In the genomic region with DNA sequence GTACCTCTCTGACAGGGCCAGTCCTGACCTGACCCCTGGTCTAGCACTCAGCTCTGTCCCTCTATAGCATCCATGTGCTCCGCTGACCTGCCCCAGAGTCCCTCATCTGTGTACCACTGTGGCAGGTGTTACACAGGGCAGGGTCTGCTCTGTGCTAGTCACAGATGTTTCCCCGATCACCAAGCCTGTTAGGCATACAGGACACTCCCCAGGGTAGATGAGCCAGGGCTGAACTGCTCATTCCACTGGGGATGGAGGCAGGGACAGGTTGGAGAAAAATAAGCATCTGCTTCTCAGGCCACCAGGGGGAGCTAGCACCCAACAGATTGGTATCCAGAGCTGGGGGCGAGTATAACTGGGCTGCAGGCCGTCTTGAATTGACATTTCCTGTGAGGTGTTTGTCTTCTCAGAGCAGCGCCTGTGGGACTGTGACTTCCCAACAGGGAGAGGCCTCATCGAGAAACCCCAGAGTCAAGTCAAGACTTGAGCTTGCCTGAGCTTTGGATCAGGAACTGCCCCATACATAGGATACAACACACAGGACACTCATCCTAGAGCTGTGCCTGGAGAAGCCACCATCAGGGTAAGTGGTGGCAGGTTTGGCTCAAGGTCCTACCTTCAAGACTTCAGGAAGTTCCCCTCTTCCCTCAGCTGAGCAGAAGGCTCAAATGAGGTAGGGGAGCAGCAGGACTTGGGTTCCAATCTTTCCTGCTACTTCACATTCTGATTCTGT, we compare ENCODE assay signal across 9 mouse cellular contexts. TPM values are rescaled to one million over a fixed set of nuclear protein-coding genes. Genes with fewer than 3 reads are reported as not detected.
A peak's percentile ranks its signal among the peaks of the same experiment; 100 is the strongest.
DNase-seq lines count a peak whose midpoint lies in the region; ATAC-seq and TF ChIP-seq lines count a peak whose summit lies in the region.
"Had no signal": no experiment of that assay in that cellular context is flagged by ENCODE, and none has a peak within 500 bp of the region (broad histone marks: within the 10 kb centered on the region; RNA-seq: fewer than 3 reads in every experiment).

No protein-coding gene starts in this region.

- intact Hi-C loops in gastrocnemius, adult 2 months (cut with DNase I), result loop anchor here (2.0 to 5.0 kb wide), 2 partner anchors 46 to 179 kb away; a partner anchor contains a TSS
- intact Hi-C loops in left cerebral cortex, postnatal 25 days (cut with DNase I), result loop anchor here (2.0 to 10.0 kb wide), 3 partner anchors 46 to 226 kb away; a partner anchor contains a TSS

- no peak overlapping the region for H3K4me2 ChIP-seq in intestine, embryonic 14.5 days (ENCODE audit: low read length)

- H3K27me3 ChIP-seq in intestine, embryonic 14.5 days (replicated peaks; ENCODE audit: control insufficient read depth, insufficient read depth, low read length), result no peaks in the 10 kb centered on the region
- 0 out of 2 replicates have a peak, but pooled peaks cover 14% of the 10 kb centered on the region for H3K27me3 ChIP-seq in midbrain, embryonic 10.5 days (ENCODE audit: low read depth, poor library complexity, severe bottlenecking)

- TF ChIP-seq CTCF in gastrocnemius, adult 2 months (IDR thresholded peaks at IDR 0.05), result peak; percentile 97

- no peaks in the 10 kb centered on the region for H3K9me3 ChIP-seq in intestine, embryonic 14.5 days (ENCODE audit: control insufficient read depth, low read length)
- H3K9me3 ChIP-seq in midbrain, embryonic 10.5 days (replicated peaks), result no peaks in the 10 kb centered on the region

- H3K9ac ChIP-seq in intestine, embryonic 14.5 days (ENCODE audit: low read length), result no peak overlapping the region

- 0 out of 2 replicates have a peak, but pooled peaks cover 3% of the 10 kb centered on the region for H3K36me3 ChIP-seq in intestine, embryonic 14.5 days (ENCODE audit: control insufficient read depth, insufficient read depth, low read length)
- H3K36me3 ChIP-seq in midbrain, embryonic 10.5 days, result no peaks in the 10 kb centered on the region

- WGBS in intestine, embryonic 14.5 days, result 18% methylated on average over 6 of the region's 6 CpGs
- WGBS in midbrain, embryonic 10.5 days, result 26% methylated on average over 6 of the region's 6 CpGs

- peak; percentile 70 to 78 for DNase-seq in adrenal gland, adult 18-20 months (ENCODE audit: low spot score in 2 of 2)
- DNase-seq in cerebellum, postnatal 36 days, result peak; percentile 78 to 79
- peak; percentile 88 for DNase-seq in gastrocnemius, adult 2 months
- DNase-seq in intestine, embryonic 14.5 days (ENCODE audit: low spot score), result peak; percentile 91
- DNase-seq in left cerebral cortex, postnatal 25 days (ENCODE audit: low spot score in 2 of 2), result peak; percentile 83 to 87
- peak; percentile 77 for DNase-seq in midbrain, embryonic 10.5 days (ENCODE audit: low spot score)
- peak; percentile 91 for DNase-seq in right cerebral cortex, postnatal 4 days

- peak; percentile 42; the same call in 1 of the 2 replicates for ATAC-seq in intestine, embryonic 14.5 days (replicated peaks; ENCODE audit: low FRiP score, low TSS enrichment, low read depth)
- no peak for ATAC-seq in activated CD4-positive, CD25-positive, alpha-beta regulatory T cell, adult 4 months

- no peaks in the 10 kb centered on the region for H3K4me1 ChIP-seq in intestine, embryonic 14.5 days (replicated peaks; ENCODE audit: control insufficient read depth, insufficient read depth, low read length)
- peaks cover 18% of the 10 kb centered on the region for H3K4me1 ChIP-seq in midbrain, embryonic 10.5 days

- H3K4me3 ChIP-seq in gastrocnemius, adult 2 months, result no peak overlapping the region
- no peak overlapping the region for H3K4me3 ChIP-seq in intestine, embryonic 14.5 days (ENCODE audit: low read depth, low read length)
- H3K4me3 ChIP-seq in midbrain, embryonic 10.5 days, result no peak overlapping the region

- H3K27ac ChIP-seq in gastrocnemius, adult 2 months, result no peak overlapping the region
- H3K27ac ChIP-seq in intestine, embryonic 14.5 days (ENCODE audit: low read depth), result no peak overlapping the region
- H3K27ac ChIP-seq in midbrain, embryonic 10.5 days (replicated peaks), result no peak overlapping the region

RNA-seq across cellular contexts. Expression of a gene that starts 17.9 kb away (rescaled TPM):
- 1 to 10 TPM; 2.1 to 2.8 TPM for total RNA-seq in adrenal gland, adult 18-20 months (2021)
- total RNA-seq in gastrocnemius, adult 2 months (2021), result not detected
- polyA plus RNA-seq in intestine, embryonic 14.5 days (2014; fragmentation: Nextera tagmentation; extraction: Ambion mirVana), result 26.0 and 26.3 TPM in 2 replicates
- 10 to 100 TPM; 12.2 to 16.1 TPM for total RNA-seq in left cerebral cortex, postnatal 25 days (2021)
- polyA plus RNA-seq in midbrain, embryonic 10.5 days (2016; fragmentation: Nextera tagmentation; extraction: Ambion mirVana), result 2.1 and 2.2 TPM in 2 replicates
- under 1 TPM in 1 of 2 experiments, not detected in 1; 0.09 TPM for polyA plus RNA-seq in activated CD4-positive, CD25-positive, alpha-beta regulatory T cell, adult 4 months (2017; shearing (Covaris generic))
- total RNA-seq: neutrophil, adult 5-6 weeks had no signal

RNA-seq across cellular contexts. Expression of a gene that starts 46.2 kb away (rescaled TPM):
- 10 to 100 TPM in 1 of 2 experiments, 1 to 10 TPM in 1; 6.2 to 12.5 TPM for total RNA-seq in adrenal gland, adult 18-20 months (2021)
- 1 to 10 TPM; 7.2 to 8.6 TPM for total RNA-seq in gastrocnemius, adult 2 months (2021)
- polyA plus RNA-seq in intestine, embryonic 14.5 days (2014; fragmentation: Nextera tagmentation; extraction: Ambion mirVana), result 4.2 and 4.7 TPM in 2 replicates
- total RNA-seq in left cerebral cortex, postnatal 25 days (2021), result 10 to 100 TPM; 90.4 to 91.2 TPM
- polyA plus RNA-seq in midbrain, embryonic 10.5 days (2016; fragmentation: Nextera tagmentation; extraction: Ambion mirVana), result 1.8 and 2.7 TPM in 2 replicates
- polyA plus RNA-seq in activated CD4-positive, CD25-positive, alpha-beta regulatory T cell, adult 4 months (2017; shearing (Covaris generic)), result under 1 TPM in 1 of 2 experiments, not detected in 1; 0.20 TPM
- total RNA-seq: neutrophil, adult 5-6 weeks had no signal

RNA-seq across cellular contexts. Expression of a gene that starts 54.5 kb away (rescaled TPM):
- 10 to 100 TPM in 1 of 2 experiments, 1 to 10 TPM in 1; 7.1 to 12.4 TPM for total RNA-seq in adrenal gland, adult 18-20 months (2021)
- total RNA-seq in gastrocnemius, adult 2 months (2021), result 1 to 10 TPM; 4.0 to 4.3 TPM
- polyA plus RNA-seq in intestine, embryonic 14.5 days (2014; fragmentation: Nextera tagmentation; extraction: Ambion mirVana), result 93.8 and 95.6 TPM in 2 replicates
- 1 to 10 TPM; 8.9 to 9.9 TPM for total RNA-seq in left cerebral cortex, postnatal 25 days (2021)
- polyA plus RNA-seq in midbrain, embryonic 10.5 days (2016; fragmentation: Nextera tagmentation; extraction: Ambion mirVana), result 165 and 188 TPM in 2 replicates
- 10 to 100 TPM; 51.7 to 76.7 TPM for polyA plus RNA-seq in activated CD4-positive, CD25-positive, alpha-beta regulatory T cell, adult 4 months (2017; shearing (Covaris generic))

RNA-seq across cellular contexts. Expression of a gene that starts 54.6 kb away (rescaled TPM):
- 100 to 1,000 TPM; 139 to 159 TPM for total RNA-seq in adrenal gland, adult 18-20 months (2021)
- total RNA-seq in gastrocnemius, adult 2 months (2021), result 10 to 100 TPM; 80.3 to 98.7 TPM
- 462 and 499 TPM in 2 replicates for polyA plus RNA-seq in intestine, embryonic 14.5 days (2014; fragmentation: Nextera tagmentation; extraction: Ambion mirVana)
- total RNA-seq in left cerebral cortex, postnatal 25 days (2021), result 10 to 100 TPM; 70.0 to 76.0 TPM
- polyA plus RNA-seq in midbrain, embryonic 10.5 days (2016; fragmentation: Nextera tagmentation; extraction: Ambion mirVana), result 351 and 361 TPM in 2 replicates
- 100 to 1,000 TPM; 356 to 371 TPM for polyA plus RNA-seq in activated CD4-positive, CD25-positive, alpha-beta regulatory T cell, adult 4 months (2017; shearing (Covaris generic))

Comparison
In these comparisons a context has a peak if more than half of its experiments do, and no peak if none do; other contexts are left out.
1. RNA of a gene that starts 46.2 kb away (total RNA-seq): 90.4 to 91.2 TPM in left cerebral cortex, postnatal 25 days; 6.2 to 12.5 TPM in adrenal gland, adult 18-20 months and 7.2 to 8.6 TPM in gastrocnemius, adult 2 months; every median in the first group is over 4 times any median in the second.
2. Peak in every context shown above with its lines, with median percentiles within 50 percentile points of each other: DNase-seq.